Mouse (Mus musculus) heart, adult 2 months (tissue): Measurements from ENCODE around the gene Gnb2. TPM values are rescaled to one million over a fixed set of nuclear protein-coding genes. Genes with fewer than 3 reads are reported as not detected.
A peak's percentile ranks its signal among the peaks of the same experiment; 100 is the strongest.

Experiments
- DNase-seq, 2 experiments: peaks; one replicate each; pipeline ENCODE4 v3.0.0; 2021
- H3K27ac ChIP-seq: fragments of 200-600 bp; 2 replicates; pipeline ENCODE4 v1.8.1; 2022
- H3K27me3 ChIP-seq: fragments of 200-500 bp; 2 replicates; pipeline ENCODE4 v1.6.1; 2012; ENCODE audit warnings: mild to moderate bottlenecking, low read length, inconsistent platforms, mixed read lengths; ENCODE audit not compliant: control insufficient read depth, insufficient read depth
- H3K36me3 ChIP-seq: fragments of 200-500 bp; 2 replicates; pipeline ENCODE4 v1.6.1; 2012; ENCODE audit warnings: low read length, inconsistent platforms; ENCODE audit not compliant: control insufficient read depth, insufficient read depth
- H3K4me1 ChIP-seq: fragments of 200-500 bp; 2 replicates; pipeline ENCODE4 v1.6.1; 2011; ENCODE audit warnings: low read length; ENCODE audit not compliant: control insufficient read depth, insufficient read depth
- H3K4me3 ChIP-seq: fragments of 200-600 bp; 2 replicates; pipeline ENCODE4 v1.8.1; 2022
- H3K79me2 ChIP-seq: fragments of 200-500 bp; replicated peaks from 2 replicates; pipeline ENCODE4 v1.6.1; 2012; ENCODE audit warnings: mild to moderate bottlenecking, inconsistent platforms, low read length, moderate library complexity, mixed read lengths; ENCODE audit not compliant: control insufficient read depth, insufficient read depth
- H3K9ac ChIP-seq: fragments of 200-500 bp; 2 replicates; pipeline ENCODE4 v1.6.1; 2012; ENCODE audit warnings: low read depth, mild to moderate bottlenecking, control low read depth, inconsistent platforms, low read length, mixed read lengths
- CTCF ChIP-seq: fragments of 200-600 bp; IDR thresholded peaks from 2 replicates; pipeline ENCODE4 v1.8.1; 2022; ENCODE audit warnings: antibody characterized with exemption, mild to moderate bottlenecking, moderate library complexity
- EP300 ChIP-seq: fragments of 200-500 bp; IDR thresholded peaks from 2 replicates; pipeline ENCODE4 v1.6.1; 2011; ENCODE audit warnings: low read depth, low read length, control low read depth; ENCODE audit not compliant: insufficient read depth
- POLR2A ChIP-seq: fragments of 200-500 bp; IDR thresholded peaks from 2 replicates; pipeline ENCODE4 v1.6.1; 2011; ENCODE audit warnings: mild to moderate bottlenecking, low read depth, low read length, control low read depth; ENCODE audit not compliant: insufficient read depth
- WGBS: fragments of 180-500 bp; shearing (Covaris S2); methylation state at CpG from one replicate; pipeline ENCODE4 v1.1.7; 2018; 5-methylcytosine and 5-hydroxymethylcytosine counted together
- intact Hi-C: fragments of 180-260 bp; cut with DNase I; formaldehyde crosslinking; loops from one replicate; pipeline ENCODE4 v1.15.1; 2025
- polyA plus RNA-seq: library from polyadenylated mRNA; depleted of rRNA; stranded (reverse); fragments of >200 nt; gene quantifications from 2 replicates; pipeline ENCODE4 v1.2.3, GENCODE M21; 2012
- total RNA-seq, 2 experiments: library from RNA; stranded (reverse); gene quantifications; 2 replicates each; pipeline ENCODE4 v1.2.3; 2021

Gene Gnb2
- total and polyA plus RNA-seq, 3 experiments, result 222 to 448 (median 249) TPM

GRCm38 (mm10) chr5:137526192-137526936 is 6.9 kb downstream of the Gnb2 start:
- Histone ChIP-seq H3K79me2 (no peaks in the 10 kb centered on the region; the same call in 1 of the 2 replicates), H3K4me3 (no peak overlapping the region), H3K27me3 (no peaks in the 10 kb centered on the region), H3K9ac (no peak overlapping the region), H3K27ac (no peak overlapping the region), H3K4me1 (peaks cover 2% of the 10 kb centered on the region; the same call in 1 of the 2 replicates), H3K36me3 (no peaks in the 10 kb centered on the region)
- 44% methylated on average over 16 of the region's 16 CpGs for WGBS
- TF ChIP-seq EP300, result no peak
- peak; percentile 35 for TF ChIP-seq CTCF
- intact Hi-C loops, result no loop called here
- peak; percentile 46 to 53 for DNase-seq

DNA sequence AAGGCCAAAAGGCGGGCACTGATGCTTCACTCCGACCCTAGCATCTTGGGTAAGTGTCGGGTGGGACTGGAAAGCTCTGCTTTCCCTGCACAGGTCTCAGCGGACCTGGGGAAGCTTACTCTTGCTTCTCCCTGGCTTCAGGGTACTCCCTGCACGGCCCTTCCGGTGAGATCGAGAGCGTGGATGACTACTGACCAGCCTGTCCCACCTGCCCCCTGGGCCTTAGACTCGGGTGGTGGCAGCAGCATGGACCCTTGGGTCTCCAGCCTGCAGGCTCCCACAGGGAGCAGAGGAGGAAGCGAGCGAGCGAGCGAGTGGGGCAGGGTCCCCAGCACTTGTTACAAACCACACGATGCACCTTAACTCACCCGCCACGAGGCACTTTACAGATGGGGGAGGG is 7.8 kb downstream of the Gnb2 start:
- peaks cover 2% of the 10 kb centered on the region; the same call in 1 of the 2 replicates for H3K4me1 ChIP-seq
- no peaks in the 10 kb centered on the region for H3K27me3 ChIP-seq
- H3K9ac ChIP-seq, result no peak overlapping the region
- H3K27ac ChIP-seq, result no peak overlapping the region
- no peak overlapping the region for H3K4me3 ChIP-seq
- intact Hi-C loops, result no loop called here
- DNase-seq, result no peak
- no peak for TF ChIP-seq EP300
- TF ChIP-seq POLR2A, result no peak
- no peak for TF ChIP-seq CTCF
- no peaks in the 10 kb centered on the region for H3K36me3 ChIP-seq
- WGBS, result 72% methylated on average over 16 of the region's 16 CpGs
- no peaks in the 10 kb centered on the region; the same call in 1 of the 2 replicates for H3K79me2 ChIP-seq

- no peaks in the 10 kb centered on the region for H3K36me3 ChIP-seq
- H3K79me2 ChIP-seq, result no peaks in the 10 kb centered on the region
- TF ChIP-seq EP300 (no peak), CTCF (no peak), POLR2A (no peak)
- no peaks in the 10 kb centered on the region for H3K27me3 ChIP-seq
- 82% methylated on average over 12 of the region's 13 CpGs for WGBS
- peak in 1 of 2 experiments; percentile 22 for DNase-seq
- H3K4me3 ChIP-seq, result no peak overlapping the region
- no peak overlapping the region for H3K9ac ChIP-seq
- no peaks in the 10 kb centered on the region for H3K4me1 ChIP-seq
- intact Hi-C loops, result no loop called here
- H3K27ac ChIP-seq, result no peak overlapping the region
These were observed 8.6 kb downstream of the Gnb2 start for GRCm38 (mm10) chr5:137524671-137525070.

DNA sequence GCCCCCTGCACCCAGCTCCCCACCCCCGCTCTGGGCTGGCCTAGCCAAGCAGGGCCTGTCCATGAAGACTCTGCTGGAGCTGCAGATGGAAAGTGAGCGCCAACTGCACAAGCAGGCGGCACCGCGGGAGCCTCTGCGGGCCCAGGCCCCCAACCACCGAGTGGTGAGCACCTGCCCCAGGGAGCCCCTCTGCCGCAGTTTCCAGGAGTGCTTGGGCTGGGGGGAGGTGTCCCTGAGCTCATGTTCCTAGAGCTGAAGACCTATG is 9.1 kb downstream of the Gnb2 start:
- Histone ChIP-seq H3K27ac (no peak overlapping the region), H3K36me3 (no peaks in the 10 kb centered on the region), H3K4me3 (no peak overlapping the region), H3K9ac (no peak overlapping the region), H3K79me2 (no peaks in the 10 kb centered on the region), H3K27me3 (no peaks in the 10 kb centered on the region), H3K4me1 (no peaks in the 10 kb centered on the region)
- DNase-seq, result peak in 1 of 2 experiments; percentile 34
- intact Hi-C loops, result no loop called here
- WGBS, result 89% methylated on average over 8 of the region's 8 CpGs
- TF ChIP-seq CTCF (no peak), POLR2A (no peak), EP300 (no peak)

DNA sequence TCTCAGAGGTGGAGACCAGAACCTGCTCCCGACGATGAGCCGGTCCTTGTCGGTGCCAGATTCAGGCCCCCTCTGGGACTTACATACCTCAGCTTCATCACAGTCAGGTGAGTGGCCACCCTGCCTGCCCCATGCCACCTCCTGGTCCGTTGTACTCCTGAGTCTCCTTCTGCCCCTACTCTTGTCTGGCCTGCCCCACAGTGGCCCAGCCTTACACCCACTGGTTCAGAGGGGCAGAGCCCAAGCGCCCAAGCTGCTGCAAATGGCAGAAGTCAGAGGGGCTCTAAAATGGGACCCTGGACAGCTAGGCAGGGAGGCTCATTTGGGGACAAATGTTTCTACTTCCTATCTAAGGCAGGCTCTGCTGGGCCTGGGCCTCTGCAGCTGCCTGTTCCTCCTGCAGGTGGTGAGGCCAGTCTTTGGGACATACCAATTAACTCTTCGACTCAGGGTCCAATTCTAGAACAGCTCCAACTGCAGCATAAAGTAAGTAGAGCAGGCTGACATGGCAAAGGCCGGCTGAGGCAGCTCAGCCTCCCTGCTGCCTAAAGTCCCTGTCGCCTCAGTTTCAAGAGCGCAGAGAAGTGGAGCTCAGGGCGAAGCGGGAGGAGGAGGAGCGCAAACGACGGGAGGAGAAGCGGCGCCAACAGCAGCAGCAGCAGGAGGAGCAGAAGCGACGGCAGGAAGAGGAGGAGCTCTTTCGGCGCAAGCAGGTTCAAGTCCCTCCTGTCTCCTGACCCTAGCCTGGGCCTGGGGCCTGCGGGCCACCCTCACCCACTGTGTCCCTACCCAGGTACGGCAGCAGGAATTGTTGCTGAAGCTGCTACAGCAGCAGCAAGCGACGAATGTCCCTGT is 9.7 kb downstream of the Gnb2 start:
- 83% methylated on average over 25 of the region's 25 CpGs for WGBS
- Histone ChIP-seq H3K4me3 (no peak overlapping the region), H3K27ac (no peak overlapping the region), H3K36me3 (no peaks in the 10 kb centered on the region), H3K27me3 (no peaks in the 10 kb centered on the region), H3K79me2 (no peaks in the 10 kb centered on the region), H3K4me1 (no peaks in the 10 kb centered on the region), H3K9ac (no peak overlapping the region)
- no peak for DNase-seq
- TF ChIP-seq EP300, result no peak
- TF ChIP-seq POLR2A, result no peak
- TF ChIP-seq CTCF, result no peak
- intact Hi-C loops, result no loop called here

GRCm38 (mm10) chr5:137522711-137523110 is 10.6 kb downstream of the Gnb2 start:
- no peak overlapping the region for H3K9ac ChIP-seq
- 87% methylated on average over 11 of the region's 11 CpGs for WGBS
- TF ChIP-seq EP300 (no peak), POLR2A (no peak), CTCF (no peak)
- intact Hi-C loops, result no loop called here
- DNase-seq, result no peak
- H3K27me3 ChIP-seq, result no peaks in the 10 kb centered on the region
- no peak overlapping the region for H3K27ac ChIP-seq
- H3K4me1 ChIP-seq, result no peaks in the 10 kb centered on the region
- no peak overlapping the region for H3K4me3 ChIP-seq
- H3K79me2 ChIP-seq, result no peaks in the 10 kb centered on the region
- no peaks in the 10 kb centered on the region for H3K36me3 ChIP-seq
